Mouse (Mus musculus): ENCODE results near the gene Krtap4-7.
"Not testable (repeated sequence)": the region's sequence is repeated elsewhere in the genome, so short reads cannot be mapped to it uniquely, and the experiment has no call there.

Krtap4-7 gene

DNA sequence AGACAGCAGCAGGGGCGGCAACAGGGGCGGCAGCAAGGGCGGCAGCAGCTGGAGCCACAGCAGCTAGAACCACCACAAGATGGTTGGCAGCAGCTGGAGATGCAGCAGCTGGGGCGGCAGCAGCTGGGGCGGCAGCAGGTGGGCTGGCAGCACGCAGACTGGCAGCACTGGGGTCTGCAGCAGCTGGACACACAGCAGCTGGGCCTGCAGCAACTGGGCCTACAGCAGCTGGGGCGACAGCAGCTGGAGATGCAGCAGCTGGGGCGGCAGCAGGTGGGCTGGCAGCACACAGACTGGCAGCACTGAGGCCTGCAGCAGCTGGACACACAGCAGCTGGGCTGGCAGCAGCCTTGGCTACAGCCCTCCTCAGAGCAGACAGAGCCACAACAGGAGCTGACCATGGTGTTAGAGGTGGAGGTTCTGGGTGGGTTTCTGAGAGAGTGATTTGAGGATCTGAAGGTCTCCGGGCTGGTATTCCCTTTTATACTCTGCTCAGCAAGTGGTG is at the start of gene Krtap4-7:
TSS of gene Krtap4-7 (minus strand) at position 455 of the 505 bp plus-strand sequence.
- DNase-seq (ENCODE audit: low spot score), result not testable (repeated sequence)

DNA sequence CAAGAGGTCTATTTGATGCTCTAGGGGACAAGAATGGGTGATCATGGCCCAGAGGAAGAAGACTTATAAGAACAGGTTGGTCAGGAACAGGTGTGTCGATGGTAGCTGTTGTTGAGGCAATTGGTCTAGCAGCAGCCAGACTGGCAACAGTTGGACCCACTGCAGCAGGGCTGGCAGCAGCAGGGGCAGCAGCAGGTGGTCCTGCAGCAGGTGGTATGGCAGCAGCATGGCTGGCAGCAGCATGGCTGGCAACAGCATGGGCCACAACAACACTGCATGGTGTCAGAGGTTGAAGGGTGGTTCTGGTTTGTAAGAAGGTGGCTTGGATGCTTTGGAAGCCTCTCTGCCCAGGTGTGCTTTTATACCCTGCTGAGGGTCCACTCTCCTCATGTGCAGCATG is 46.6 kb upstream of the Krtap4-7 start, which contains the start of gene Gm14190:
TSS of gene Gm14190 (minus strand) at position 278 of the 400 bp plus-strand sequence.
- no peak for DNase-seq (ENCODE audit: low spot score)

DNA sequence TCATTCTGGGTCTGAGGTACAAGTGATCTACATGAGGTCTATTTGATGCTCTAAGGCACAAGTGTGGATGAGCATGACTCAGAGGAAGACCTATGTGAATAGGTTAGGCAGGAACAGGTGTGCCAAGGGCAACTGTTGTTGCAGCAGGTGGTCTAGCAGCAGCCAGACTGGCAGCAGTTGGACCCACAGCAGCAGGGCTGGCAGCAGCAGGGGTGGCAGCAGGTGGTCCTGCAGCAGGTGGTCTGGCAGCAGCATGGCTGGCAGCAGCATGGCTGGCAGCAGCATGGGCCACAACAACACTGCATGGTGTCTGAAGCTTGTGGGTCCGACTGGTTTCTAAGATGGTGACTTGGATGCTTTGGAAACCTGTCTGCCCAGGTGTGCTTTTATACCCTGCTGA is 41.3 kb upstream of the Krtap4-7 start:
- DNase-seq (ENCODE audit: low spot score), result not testable (repeated sequence)

DNA sequence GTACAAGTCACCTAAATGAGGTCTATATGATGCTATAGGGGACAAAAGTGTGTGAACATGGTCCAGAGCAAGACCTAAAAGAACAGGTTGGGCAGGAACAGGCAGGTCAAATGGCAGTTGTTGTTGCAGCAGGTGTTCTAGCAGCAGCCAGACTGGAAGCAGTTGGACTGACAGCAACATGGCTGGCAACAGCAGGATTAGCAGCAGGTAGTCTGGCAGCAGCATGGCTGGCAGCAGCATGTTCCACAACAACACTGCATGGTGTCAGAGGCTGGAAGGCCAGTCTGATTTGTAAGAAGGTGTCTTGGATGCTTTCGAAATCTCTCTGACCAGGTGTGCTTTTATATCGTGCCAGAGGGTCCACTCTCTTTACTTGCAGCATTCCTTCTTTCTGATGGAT is 39.6 kb upstream of the Krtap4-7 start:
- no peak for DNase-seq (ENCODE audit: low spot score)

DNA sequence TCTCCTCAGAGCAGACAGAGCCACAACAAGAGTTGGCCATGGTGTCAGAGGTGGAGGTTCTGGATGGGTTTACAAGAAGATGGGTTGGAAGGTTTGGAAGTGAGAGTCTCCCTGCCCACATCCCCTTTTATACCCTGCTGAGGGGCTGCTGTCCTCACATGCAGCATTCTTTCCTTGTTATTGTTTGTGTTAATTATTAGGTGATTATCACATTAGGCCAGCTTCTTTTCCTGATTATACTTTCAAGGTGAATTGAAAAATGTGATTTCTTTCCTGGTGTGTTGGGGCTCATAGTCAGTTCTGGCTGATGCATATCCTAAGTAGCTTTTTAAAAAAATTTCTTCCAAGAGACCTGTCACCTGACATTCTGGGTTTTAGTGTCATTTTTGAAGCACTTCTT is 22.0 kb upstream of the Krtap4-7 start, which contains the start of gene Krtap4-6:
TSS of gene Krtap4-6 (minus strand) at position 101 of the 400 bp plus-strand sequence.
- no peak for DNase-seq (ENCODE audit: low spot score)

DNA sequence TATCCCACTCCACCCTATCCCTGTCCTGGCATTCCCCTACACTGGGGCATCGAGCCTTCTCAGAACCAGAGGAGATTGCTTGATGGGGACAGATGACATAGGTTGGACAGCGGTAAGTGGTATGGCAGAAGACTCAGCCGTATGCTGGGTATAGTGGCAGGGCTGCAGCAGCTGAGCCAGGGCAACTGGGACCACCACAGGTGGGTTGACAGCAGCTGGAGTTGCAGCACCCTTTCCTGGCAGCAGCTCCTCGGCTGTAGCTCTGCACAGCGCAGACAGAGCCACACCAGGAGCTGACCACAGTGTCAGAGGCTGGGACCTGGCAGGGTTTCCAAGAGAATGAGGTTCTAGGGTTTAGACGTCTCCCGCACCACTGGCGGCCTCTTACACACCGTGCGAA is 18.9 kb upstream of the Krtap4-7 start:
- no peak for DNase-seq (ENCODE audit: low spot score)

DNA sequence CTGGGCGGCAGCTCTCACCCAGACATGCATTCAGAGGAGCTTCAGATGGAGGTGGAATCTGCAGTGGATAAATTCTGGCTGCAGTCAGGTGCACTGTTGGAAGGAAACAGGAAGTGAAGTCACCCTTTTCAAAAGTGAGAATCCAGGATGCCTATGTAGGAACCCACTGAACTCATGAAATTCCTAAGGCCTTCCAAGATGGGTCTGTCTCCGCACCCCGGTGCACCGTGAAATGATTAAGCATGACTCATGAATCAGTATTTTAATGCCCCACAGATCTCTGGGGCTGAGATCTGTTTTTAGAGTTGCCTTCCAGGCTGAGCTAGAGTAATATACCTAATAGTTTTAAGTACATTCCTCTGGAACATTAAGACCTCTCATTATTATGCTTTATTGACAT is 15.4 kb upstream of the Krtap4-7 start:
- no peak for DNase-seq (ENCODE audit: low spot score)

DNA sequence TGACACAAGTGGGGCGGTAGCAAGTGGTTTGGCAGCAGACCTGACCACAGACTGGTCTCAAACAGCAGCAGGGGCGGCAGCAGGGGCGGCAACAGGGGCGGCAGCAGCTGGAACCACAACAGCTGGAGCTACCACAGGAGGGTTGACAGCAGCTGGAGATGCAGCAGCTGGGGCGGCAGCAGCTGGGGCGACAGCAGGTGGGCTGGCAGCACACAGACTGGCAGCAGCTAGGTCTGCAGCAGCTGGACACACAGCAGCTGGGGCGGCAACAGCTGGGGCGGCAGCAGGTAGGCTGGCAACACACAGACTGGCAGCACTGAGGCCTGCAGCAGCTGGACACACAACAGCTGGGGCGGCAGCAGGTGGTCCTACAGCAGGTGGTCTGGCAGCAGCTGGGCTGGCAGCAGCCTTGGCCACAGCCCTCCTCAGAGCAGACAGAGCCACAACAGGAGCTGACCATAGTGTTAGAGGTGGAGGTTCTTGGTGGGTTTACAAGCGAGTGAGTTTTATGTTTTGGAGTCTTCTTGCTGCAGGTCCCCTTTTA is 14.7 kb upstream of the Krtap4-7 start, which contains the start of gene Gm11563:
TSS of gene Gm11563 (minus strand) at position 494 of the 544 bp plus-strand sequence.
- not testable (repeated sequence) for DNase-seq (ENCODE audit: low spot score)

DNA sequence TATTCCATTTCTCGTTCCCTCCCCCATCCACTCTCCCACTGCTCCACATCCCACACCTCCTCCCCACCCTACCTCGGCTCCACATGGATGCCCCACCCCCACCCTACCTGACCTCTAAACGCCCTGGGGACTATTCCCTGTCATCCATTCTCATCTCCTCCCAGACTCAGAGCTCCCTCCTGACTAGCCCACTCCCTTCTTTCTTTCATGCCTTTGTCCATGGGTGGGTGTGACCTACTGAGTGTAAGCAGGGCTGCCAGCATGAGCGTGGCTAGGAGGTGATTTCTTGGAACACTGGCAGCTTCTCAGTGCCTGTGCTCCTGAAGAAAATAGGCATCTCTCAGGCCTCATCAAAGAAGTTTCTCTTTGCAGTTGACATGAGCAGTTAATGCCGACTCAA is 13.2 kb upstream of the Krtap4-7 start:
- no peak for DNase-seq (ENCODE audit: low spot score)

DNA sequence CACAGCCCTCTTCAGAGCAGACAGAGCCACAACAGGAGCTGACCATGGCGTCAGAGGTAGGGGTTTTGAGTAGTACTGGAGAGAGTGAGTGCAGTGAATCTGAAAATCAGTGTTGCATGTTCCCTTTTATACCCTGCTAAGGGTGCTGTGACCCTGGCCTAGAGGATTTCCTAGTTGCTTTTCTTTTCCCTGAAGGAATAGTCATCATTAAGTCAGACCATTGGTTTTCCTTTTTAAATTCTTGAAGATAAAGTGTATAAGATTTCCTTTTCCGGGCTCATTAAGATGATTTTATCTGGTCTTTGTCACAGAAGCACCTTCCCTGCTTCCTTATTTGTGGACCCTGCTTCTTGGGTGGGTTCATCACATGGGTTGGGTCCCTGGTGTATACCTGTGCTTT is 6.2 kb upstream of the Krtap4-7 start, which contains the start of gene Gm11555:
TSS of gene Gm11555 (minus strand) at position 101 of the 400 bp plus-strand sequence.
- DNase-seq (ENCODE audit: low spot score), result no peak

DNA sequence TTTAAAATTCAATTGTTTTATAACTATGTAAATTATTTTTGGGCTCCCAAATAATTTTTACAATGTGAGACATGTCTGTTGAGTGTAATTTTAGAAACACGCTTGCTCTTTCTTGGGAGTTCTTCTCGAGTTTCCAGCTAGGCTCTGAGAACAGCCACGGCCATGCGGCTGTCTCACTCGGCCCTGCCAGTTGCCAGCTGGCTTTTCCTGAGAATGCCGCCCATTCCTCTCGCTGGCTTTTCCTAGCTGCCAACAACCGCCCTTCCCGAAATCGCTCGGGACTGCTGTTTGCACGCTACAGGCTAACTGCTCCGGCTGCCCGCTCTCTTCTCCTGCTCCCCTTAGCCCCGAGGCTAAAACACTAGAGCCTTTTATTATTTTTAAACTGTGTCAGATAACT is 2.6 kb upstream of the Krtap4-7 start:
- no peak for DNase-seq (ENCODE audit: low spot score)

DNA sequence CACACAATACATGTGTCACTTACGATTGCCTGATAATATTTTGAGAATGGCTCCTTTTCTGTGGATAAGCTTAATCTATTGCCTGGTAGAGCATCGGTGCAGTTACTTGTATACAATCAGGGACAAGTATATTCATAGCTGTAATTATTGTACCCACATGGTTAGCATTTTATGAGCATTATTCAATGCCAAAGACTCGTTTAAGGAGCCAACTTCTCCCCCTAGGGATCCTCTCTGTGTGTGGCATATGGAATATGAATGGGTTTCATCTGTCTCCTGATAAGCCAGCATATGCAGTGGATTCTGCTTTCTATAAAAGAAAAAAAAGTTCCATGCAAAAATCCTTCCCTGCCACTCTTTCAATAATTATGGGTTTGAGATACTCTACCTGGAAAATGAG is 462 bp upstream of the Krtap4-7 start:
- DNase-seq (ENCODE audit: low spot score), result peak; percentile 9

DNA sequence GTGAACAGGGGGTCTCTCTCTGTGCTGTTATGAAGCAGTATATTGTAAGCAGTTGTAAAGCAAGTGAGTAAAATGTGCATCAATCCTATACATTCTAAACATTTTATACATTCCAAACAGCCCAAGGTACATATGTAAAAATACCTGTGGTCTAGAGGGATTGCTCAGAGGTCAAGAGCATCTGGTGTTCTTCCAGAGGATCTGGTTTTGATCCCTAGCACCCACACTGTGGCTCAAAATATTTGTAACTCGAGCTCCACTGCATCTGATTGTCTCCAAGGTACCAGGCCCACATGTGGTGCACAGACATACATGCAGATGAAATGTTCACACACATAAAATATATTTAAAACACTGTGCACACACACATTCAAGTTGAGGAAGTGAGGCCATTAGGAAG is 3.0 kb downstream of the Krtap4-7 start:
- no peak for DNase-seq (ENCODE audit: low spot score)

DNA sequence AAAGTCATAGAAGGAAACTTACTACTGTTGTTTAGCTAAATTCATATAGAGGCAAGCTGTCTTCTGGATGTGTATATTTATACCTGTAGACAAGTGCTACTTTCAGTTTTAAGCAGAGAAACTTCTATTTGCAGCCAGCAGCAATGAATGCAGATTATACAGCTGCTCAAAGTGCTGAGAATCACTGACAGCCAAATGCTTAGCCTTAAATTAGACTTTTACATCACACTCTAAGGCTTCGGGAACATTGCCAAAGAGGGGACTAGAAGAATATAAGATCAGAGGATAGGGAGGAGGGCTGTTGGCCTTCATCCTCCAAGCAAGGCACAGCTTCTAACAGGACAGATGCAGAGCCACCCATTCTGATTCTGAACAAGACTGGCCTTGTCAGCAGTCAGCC is 6.8 kb downstream of the Krtap4-7 start:
- DNase-seq (ENCODE audit: low spot score), result no peak

DNA sequence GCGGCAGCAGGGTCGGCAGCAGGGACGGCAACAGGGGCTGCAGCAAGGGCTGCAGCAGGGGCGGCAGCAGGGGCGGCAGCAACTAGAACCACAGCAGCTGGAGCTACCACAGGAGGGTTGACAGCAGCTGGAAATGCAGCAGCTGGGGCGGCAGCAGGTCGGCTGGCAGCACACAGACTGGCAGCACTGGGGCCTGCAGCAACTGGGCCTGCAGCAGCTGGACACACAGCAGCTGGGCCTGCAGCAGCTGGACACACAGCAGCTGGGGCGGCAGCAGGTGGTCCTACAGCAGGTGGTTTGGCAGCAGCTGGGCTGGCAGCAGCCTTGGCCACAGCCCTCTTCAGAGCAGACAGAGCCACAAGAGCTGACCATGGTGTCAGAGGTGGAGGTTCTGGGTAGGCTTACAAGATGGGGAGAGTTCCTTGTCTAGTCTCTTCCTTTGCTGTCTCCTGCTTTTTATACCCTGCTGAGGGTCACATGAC is 9.2 kb downstream of the Krtap4-7 start, which contains the start of gene Krtap4-2:
TSS of gene Krtap4-2 (minus strand) at position 432 of the 482 bp plus-strand sequence.
- DNase-seq (ENCODE audit: low spot score), result no peak

DNA sequence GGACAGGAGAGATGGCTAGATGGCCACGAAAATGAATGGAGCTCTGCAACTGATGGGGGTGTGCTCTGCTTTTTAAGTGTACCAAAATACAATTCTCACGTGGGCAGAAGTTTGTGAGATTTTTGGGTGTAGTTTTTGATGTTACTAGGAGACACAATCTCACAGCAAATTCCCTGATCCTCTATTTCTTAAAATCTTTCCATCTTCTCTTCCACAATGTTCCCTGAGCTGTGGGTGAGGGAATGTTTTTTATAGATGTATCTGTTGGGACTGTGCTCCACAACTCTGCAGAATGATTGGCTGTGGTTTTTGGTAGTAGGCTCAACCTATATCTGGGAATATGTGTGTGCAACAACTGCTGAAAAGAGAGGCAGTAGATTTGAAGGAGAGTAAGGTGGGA is 10.6 kb downstream of the Krtap4-7 start:
- DNase-seq (ENCODE audit: low spot score), result no peak

DNA sequence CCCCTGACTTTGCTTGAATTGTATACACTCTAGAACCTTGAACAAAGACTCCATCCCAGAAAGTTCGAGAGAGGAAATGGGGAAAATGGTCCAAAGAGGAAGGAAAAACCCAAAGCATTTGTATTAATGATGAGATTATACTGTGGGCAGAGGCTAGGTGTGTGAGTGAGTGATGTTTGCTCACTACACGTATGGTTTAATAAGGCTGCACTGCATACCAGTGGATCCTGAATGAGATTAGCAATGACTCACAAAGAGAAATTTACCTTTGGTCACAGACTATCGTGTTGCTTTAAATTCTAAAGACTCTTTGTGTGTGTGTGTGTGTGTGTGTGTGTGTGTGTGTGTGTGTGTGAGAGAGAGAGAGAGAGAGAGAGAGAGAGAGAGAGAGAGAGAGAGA is 13.0 kb downstream of the Krtap4-7 start:
- DNase-seq (ENCODE audit: low spot score), result no peak

DNA sequence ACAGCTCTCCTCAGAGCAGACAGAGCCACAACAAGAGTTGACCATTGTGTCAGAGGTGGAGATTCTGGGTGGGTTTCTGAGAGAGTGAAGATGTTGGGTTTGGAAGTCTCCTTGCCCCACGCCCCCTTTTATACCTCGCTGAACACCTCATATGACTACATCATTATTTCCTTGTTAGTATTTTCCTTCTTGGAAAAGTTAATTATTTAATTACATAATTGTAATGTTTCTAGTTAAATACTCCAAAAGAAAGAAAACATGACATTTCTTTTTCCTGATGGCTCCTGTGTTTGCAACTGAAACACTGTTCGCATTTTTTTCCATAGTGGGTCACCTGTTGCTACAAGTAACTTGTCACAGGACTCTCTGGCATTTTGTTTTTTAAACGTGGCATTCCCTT is 15.8 kb downstream of the Krtap4-7 start, which contains the start of gene Krtap4-1:
TSS of gene Krtap4-1 (minus strand) at position 101 of the 400 bp plus-strand sequence.
- no peak for DNase-seq (ENCODE audit: low spot score)

DNA sequence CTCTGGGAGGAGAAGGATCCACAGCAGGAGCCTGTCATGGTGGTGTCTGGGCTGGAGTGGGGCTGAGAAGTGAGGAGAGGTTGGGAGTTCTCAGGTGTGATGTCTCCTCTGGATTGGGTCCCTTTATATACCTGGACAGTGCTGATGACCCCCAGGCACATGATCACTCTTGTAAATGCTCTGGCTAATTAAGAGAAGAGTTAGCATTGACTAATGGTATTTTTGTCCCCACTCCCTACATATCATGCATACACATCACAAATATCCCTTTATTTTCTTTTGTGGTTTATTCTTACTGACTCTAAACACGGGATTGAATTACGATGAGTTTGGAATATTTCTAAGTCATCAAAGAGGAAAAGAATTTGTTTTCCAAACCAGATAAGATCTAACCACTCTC is 23.6 kb downstream of the Krtap4-7 start, which contains the start of gene Gm11562:
TSS of gene Gm11562 (minus strand) at position 101 of the 400 bp plus-strand sequence.
- no peak for DNase-seq (ENCODE audit: low spot score)

DNA sequence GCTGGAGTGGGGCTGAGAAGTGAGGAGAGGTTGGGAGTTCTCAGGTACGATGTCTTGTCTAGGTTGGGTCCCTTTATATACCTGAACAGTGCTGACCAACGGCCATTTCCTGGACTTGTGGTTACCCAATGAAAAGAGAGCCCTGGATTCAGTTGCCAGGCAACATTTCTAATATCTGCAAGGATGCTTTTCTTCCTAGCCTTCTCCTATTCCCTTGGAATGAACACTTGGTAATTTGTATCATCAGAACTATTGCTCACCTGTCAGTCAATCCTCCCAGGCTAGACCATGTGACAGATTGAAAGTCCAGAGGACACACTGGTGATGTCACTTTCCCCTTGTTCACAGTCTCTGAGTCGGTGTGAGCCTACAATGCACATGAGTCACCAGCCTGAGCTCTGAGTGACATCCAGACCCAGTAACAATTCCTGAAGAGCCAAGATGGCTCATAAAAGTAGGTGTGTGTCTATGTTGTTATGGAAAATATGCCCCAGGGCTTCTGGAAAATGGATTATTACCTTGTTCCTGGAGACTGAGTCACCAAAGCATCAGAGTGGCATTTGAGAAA is 29.0 kb downstream of the Krtap4-7 start, which contains the start of gene Krtap2-4:
TSS of gene Krtap2-4 (minus strand) at position 51 of the 568 bp plus-strand sequence.
- no peak for DNase-seq (ENCODE audit: low spot score)

DNA sequence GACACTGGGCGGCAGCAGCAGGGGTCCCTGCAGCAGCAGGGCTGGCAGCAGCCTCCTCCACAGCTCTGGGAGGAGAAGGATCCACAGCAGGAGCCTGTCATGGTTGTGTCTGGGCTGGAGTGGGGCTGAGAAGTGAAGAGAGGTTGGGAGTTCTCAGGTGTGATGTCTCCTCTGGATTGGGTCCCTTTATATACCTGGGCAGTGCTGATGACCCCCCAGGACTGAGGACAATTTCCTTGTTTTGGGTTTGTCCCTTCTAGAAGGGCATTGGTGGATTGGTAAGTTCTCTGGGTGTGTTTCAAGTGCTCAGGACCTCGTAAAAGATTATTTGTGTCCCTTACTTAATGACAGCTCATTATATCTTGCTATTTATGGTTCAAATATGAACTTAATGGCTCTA is 33.8 kb downstream of the Krtap4-7 start, which contains the start of gene Gm11937:
TSS of gene Gm11937 (minus strand) at position 101 of the 400 bp plus-strand sequence.
- DNase-seq (ENCODE audit: low spot score), result not testable (repeated sequence)

DNA sequence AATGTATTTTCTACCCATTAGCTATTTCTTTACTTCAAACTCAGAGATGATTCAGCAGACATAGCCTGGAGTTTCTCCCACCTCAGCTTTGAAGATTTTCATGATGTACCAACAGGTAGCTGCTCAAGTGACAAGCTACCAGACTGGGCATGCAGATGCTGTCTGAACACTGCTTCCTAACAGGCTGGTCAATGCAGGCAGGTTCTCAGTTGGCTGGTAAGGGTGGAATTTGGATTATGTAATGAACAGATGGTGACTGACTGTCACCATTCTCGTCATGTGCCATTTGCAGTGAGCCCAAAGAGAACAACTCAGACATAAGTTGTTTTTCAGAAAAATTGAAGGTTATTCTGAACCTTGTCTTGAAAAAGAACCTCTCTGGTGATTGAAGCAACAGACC is 34.8 kb downstream of the Krtap4-7 start:
- peak; percentile 52 for DNase-seq (ENCODE audit: low spot score)

DNA sequence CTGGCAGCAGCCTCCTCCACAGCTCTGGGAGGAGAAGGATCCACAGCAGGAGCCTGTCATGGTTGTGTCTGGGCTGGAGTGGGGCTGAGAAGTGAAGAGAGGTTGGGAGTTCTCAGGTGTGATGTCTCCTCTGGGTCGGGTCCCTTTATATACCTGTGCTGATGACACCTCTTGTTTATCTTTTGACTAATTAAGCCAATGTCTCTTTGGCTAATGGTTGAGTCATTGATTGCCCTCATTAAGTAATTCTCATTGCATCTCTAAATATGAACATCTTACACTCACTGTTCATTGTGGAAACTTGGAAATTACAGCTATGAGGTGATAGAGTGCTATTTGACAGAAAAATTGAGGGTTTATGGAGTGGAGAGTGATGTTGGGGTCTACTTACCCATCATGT is 40.7 kb downstream of the Krtap4-7 start, which contains the start of gene Gm11938:
TSS of gene Gm11938 (minus strand) at position 101 of the 400 bp plus-strand sequence.
- DNase-seq (ENCODE audit: low spot score), result not testable (repeated sequence)
